Mouse (Mus musculus) c-Kit-positive CD71-negative TER-119-negative erythroid progenitor cells, embryonic 14.5 days (primary cell): Measurements from ENCODE around the gene Msrb1.
"Not testable (repeated sequence)": the region's sequence is repeated elsewhere in the genome, so short reads cannot be mapped to it uniquely, and the experiment has no call there.

ENCODE experiments used
- DNase-seq: peaks from one replicate; pipeline ENCODE4 v3.0.0-alpha.2; 2013; ENCODE audit warnings: low read depth

Gene Msrb1

DNA sequence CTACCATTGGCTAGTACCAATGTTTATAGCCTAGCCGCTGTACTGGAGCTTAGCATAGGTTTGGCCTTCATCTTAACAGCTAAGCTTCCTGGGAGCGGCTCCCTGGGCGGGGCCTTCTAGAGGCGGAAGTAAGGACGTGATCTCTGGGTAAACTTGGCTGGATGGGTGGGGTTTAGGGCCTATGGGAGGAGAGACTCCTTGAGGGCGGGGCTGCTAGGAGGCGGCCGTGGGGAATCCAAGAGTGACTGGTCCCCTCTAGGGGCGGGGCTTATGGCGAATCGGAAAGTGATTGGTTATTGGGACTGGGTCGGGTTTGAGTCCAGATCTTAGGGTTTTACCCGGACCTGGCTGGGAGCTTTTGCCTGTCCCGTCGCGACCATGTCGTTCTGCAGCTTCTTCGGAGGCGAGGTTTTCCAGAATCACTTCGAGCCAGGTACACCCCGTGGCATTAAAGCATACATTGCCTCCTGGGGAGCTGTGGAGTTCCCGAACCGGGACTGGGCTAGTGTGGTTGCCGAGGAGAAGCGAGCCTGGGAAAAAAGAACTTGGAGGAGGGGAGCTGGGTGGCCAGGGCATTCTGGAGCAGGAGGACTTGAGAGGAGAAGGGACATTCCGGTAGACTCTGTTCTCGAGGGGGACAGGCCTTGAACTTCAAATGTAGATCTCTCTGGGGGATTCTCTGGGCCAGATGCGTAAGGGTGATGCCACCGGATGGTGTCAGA is at the start of gene Msrb1:
Gene Msrb1, plus strand, starts transcription at position 313 of the 722 bp plus-strand sequence.
- DNase-seq = peak; percentile 99

DNA sequence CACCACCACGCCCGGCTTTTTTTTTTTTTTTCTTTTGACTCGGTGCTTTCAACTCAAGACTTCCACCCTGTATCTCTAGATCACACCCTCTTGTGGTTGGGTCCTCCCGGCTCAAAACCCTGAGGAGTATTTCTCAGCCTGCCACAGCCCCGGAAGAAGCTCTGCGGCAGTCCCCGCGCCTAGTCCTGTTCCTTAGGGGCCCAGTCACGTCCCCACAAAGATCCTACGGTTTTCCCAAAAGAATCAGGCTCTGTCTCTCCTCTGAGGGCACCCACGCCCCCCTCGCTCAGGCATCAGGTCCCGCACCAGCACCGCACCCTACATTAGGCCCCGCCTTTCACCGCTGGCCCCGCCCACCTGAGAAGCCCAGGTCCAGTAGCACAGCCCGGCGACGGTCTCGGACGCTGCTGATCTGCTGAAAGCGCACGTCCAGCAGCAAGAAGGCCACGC is 49.3 kb upstream of the Msrb1 start:
- no peak for DNase-seq

DNA sequence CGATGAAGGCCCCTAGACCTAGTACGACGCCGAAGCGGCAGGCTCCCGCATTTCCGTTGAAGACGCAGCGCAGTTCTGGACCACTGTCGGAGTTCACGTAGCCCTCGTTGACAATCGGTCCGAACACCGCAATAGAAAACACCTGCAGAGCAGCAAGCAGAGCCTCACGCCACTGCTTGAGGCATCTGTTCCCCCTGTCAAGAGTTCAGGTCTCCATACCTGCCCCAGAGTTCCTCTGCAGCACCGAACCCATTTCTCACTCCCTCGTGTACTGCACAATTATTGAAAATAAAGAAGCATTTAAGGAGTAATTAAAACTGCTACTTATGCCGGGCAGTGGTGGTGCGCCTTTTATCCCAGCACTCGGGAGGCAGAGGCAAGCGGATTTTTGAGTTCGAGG is 48.8 kb upstream of the Msrb1 start:
- DNase-seq = no peak

DNA sequence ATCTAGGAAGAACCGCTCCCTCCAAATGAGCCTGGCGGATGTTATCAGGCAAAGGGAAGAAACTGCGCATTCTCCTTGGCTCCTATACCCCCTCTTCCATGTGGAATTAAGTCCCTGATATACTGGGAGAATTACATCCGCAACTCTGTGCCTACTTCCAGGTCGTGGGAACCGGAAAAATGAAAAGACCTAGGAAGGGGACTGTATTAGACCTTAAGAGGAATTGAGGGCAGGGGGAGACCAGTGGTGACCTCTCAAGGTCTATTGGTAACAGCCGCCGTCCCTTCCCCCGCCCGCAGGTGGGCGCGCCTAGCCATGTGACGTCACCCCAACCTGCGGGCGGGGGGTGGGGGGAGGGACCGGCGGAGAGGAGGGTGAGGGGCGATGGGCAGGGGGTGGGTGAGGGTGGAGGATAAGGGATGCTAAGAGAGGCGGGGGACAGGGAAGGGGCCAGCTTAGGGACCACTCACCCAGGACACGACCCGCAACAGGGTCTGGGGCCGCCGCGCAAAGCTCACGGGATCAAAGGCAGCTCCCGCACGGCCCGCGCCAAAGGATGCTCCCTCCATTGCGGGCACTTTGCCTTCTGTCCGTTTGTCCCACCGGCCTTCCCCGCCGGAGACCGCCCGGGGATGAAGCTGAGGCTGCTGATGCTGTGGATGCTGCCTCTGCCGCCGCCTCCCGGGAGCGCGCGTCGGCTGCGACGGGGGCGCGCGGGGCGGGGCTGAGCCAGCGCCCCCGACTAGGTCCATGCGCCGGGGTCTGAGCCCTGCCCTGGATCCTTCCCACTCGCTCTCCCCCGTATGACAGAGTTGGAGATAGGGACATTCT is 47.0 kb upstream of the Msrb1 start, which contains the start of gene Syngr3:
Gene Syngr3, minus strand, starts transcription at position 705 of the 831 bp plus-strand sequence.
- no peak for DNase-seq

DNA sequence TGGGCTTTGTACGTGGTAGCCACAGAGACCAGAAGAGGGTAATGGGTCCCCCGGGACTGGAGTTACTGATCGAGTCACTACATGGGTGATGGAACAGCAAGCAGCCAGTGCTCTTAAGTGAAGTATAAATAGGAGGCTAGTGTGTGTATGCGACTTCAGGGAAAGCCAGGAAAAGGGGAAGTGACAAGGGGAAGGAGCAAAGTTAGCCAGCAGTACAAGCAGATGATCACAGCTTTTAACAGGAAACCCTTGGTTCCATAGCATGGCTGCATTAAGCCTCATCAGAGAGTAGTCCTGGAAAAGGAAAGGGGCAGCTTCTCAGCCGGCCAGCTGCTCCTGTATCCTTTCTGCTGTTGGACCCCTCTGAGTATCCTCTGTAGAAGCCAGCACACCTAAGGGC is 44.1 kb upstream of the Msrb1 start:
- DNase-seq = no peak

DNA sequence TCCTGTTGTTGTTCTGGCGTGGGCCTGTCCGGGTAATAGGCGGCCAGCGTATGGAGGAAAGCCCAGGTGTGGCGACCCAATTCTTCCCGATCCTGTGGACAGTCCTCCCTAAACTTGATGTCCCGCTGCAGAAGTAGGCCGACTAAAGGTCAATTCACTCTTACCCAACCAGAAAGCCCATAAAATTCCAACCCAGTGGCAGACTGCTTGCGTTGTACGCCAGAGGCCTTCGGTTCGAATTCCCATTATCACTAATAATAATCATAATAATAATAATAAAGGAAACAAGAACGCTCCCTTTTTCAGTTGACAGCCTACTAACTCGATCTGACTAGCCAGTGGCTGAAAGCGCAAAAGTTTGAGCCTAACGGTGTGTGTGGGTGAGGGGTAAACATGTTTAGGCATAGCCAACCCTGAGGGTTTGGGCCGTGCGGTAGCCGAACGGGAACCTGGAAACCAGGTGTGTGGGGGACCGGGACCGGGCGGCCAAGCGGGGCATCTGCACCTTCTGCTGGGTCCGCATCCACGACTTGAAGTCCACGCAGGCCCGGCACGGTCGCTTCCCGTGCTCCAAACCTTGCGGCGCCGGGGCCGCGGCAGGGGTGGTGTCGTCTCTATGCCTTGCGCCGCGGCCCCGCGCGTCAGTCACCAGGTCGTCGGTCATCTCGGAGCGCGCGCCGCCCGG is 41.0 kb upstream of the Msrb1 start:
- DNase-seq = no peak

DNA sequence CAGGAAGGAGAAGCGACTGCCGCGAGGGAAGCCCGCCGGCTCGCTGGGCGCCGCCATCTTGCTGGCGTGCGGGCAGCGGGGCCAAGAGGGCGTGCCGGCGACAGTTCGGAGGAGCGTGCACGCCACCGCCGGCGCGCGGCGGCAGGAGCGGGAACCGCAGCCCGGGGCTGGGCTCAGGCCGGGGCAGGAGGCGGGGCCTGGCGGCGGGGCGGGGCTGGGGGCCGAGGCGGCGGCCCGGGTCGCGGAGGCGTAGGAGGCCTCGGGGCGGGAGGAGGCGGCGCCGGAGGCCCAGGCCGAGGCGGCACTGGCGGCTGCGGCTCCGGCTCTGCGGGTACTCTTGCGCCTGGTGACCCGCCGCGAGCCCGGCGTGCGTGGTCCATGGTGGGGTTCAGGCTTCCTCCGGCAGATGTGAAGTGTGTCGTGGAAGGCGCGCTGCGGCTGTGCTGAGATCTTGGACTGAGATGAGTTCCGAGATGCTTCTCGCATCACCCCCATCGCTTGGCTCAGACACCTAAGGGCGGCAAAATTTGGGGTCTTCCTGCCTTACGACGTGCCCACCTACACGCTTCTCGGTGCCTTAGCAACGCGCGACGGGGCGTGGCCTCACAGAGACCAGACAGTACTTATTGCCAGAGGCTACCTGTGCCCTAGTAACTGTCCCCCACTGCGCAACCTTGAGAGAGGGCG is 40.3 kb upstream of the Msrb1 start, which contains the start of the genes Gfer and Noxo1:
Gene Gfer, minus strand, starts transcription at position 146 of the 687 bp plus-strand sequence.
Gene Noxo1, plus strand, starts transcription at position 224 of the 687 bp plus-strand sequence.
- peak; percentile 72 for DNase-seq

DNA sequence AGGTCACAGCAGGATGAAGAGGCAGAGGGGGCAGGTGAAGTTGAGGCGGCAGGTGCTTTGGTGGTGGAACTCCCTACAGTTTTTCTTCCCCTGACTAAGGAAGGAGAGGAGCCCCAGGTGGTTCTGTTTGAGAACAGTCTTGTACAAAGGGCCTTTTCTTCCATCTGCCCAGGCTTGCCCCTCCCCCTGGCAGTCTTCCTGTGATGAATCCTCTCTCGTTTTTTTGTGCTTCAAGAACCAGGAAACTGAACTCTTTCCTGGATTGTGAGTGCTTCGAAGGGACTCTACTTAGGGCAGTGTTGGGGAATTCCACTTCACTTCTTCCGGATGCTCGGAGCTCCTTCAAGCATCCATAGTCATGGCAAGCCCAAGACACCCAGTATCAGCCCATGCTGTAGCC is 38.5 kb upstream of the Msrb1 start:
- DNase-seq = no peak

DNA sequence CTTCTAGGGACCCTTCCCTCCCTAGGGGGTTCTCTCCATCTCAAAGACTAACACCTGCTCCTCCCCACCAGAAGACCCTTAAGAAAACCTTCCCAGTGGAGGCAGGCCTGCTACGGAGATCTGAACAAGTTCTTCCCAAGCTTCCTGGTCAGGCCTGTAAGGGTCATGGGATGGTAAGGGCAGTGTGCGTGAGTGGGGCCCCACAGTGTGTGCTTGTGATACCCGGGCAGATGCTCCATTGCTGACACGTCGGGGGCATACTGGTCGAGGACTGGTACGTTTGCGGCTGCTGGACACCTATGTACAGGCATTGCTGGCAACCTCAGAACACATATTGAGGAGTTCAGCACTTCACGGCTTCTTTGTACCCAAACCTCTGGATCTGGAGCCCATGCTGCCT is 37.7 kb upstream of the Msrb1 start:
- no peak for DNase-seq

DNA sequence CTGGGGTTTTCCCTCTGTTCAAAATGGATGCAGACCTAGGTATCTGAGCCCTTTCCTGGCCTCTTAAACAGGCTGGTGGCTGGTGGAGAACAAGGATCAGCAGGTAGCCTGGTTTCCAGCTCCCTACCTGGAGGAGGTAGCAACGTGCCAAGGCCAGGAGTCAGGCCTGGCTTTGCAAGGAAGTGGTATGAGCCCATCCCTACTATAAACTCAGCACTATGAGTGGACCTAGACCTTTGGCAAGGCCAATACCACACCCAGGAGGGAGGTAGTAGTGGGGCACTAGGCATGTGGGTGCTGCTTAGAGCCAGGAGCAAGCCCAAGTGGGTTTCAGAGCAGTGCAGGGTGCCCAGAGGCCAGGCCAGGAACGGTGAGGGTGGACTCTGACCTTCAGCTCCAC is 37.0 kb upstream of the Msrb1 start:
- no peak for DNase-seq

DNA sequence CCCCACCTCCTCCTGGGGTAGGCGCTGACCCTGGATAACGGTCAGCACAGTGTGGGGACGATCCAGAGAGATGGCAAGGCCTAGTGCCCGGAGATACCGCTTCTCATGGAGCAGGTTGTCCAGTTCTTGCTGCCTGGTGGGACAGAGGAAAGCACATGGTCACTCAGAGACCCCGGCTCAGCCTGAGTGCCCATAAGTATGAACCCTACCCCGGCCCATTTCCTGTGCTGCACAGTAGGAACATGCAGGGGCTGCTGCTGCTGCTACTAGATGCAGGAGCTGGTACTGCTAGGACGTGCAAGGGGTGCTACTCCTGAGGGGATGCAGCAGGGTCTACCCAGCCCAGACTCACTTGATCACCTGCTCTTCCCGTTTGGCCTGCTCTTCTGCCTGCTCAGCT is 35.2 kb upstream of the Msrb1 start:
- no peak for DNase-seq

DNA sequence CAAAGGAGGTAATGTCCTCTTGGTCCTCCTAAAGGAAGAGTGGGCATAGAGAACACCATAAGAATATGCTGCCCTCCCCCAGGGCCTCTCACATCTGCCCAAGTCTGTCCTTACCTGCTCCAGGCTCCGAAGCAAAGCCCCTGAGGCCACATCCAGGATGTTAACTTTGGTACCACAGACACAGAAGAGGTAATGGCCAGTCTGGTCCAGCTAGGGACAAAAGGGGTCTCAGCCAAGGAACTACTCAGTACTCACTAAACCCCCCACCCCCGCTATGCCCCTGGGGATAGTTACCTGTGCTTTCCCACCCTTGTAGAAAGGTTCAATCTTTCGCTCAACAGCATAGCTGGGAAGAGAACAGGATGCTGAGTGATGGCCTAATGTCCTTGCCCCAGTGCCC is 30.6 kb upstream of the Msrb1 start:
- DNase-seq = no peak

DNA sequence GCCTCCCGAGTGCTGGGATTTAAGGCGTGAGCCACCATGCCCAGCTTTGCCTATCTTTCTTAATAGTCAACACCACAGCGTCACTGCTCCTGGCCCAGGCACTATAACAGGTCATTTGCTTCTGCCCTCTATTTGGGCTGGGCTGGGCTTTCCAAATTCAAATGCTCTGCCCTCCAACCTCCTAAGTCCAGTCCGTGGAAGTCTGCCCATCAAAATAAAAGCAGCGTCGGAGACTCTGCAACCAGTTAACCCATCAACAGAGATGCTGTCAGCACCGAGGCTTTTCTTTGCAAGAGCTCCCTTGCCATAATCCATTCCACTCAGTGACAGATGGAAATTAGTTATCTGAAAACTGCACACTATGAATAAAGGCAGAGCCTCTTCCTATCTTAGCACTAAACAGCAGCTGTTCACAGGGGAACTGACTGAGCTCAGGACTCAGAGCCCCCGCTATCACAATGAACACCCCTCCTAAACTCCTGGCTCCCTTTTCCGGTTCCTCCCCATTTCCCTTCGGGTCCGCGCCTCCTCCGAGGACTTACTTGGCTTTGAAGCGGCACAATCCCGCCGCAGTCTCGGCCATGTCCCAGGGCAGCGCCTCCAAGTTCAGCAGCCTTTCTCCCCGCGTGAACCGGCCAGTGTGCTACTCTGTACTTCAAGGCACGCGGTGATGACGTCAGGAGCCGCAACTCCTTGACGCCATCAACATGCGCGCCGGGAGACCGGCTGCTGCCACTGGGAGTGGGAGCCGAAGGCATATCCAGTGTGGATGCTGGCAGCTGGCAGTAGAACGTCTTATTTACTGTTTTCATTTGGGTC is 29.3 kb upstream of the Msrb1 start, which contains the start of gene Tbl3:
Gene Tbl3, minus strand, starts transcription at position 679 of the 819 bp plus-strand sequence.
- peak; percentile 89 for DNase-seq

DNA sequence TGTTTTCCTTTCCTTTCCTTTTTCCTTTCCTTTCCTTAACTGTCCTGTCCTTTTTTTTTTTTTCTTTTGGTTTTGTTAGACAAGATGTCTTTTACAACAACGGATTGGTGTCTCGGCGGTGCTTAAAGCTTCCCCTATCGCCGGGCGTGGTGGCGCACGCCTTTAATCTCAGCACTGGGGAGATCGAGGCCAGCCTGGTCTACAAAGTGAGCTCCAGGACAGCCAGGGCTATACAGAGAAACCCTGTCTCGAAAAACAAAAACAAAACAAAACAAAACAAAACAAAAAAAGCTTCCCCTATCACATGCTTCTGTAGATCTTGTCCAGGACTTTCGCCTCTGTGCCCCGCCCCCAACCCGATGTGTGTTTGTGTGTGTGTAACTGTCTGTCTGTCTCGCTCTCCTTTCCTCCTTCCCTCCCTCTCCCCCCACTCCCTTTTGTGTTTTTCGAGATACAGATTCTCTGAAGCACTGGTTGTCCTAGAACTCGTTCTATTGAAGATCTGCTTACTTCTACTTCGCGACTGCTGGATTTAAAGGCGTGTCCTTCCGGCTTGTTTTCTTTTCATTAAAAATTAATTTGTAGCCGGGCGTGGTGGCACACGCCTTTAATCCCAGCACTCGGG is 28.5 kb upstream of the Msrb1 start:
- DNase-seq = no peak

DNA sequence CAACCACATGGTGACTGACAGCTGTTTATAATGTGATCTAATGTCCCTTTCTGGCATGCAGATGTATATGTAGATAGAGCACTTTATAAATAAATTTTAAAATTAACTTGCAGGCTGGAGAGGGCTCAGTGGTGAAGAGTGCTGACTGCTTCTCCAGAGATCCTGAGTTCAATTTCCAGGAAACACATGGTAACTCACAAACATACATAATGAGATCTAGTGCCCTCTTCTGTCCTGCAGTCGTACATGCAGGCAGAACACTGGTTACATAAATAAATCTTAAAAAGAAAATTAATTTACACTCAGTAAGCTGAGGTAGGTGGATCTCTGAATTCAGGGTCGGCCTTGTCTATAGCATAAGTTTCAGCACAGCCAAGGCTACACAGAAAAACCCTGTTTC is 27.8 kb upstream of the Msrb1 start:
- no peak for DNase-seq

DNA sequence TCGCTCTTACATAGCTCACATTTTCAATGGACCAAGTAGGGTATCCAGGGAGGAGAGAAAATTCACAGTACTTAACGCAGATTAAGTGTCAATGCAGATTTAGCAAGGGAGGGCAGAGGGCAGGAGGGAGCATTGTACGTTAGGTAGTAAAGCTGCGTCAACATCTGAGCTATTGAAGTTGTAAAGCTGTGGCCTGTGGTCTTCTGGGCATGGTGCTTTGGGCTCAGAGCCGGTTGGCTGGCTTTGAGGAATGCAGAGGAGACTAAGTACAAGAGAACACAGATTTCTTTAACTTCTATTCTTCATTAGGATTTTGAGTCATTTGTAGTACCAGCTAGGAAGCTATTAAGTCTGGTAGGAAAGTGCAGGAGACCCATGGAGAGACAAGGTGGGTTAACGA is 20.9 kb upstream of the Msrb1 start:
- no peak for DNase-seq

DNA sequence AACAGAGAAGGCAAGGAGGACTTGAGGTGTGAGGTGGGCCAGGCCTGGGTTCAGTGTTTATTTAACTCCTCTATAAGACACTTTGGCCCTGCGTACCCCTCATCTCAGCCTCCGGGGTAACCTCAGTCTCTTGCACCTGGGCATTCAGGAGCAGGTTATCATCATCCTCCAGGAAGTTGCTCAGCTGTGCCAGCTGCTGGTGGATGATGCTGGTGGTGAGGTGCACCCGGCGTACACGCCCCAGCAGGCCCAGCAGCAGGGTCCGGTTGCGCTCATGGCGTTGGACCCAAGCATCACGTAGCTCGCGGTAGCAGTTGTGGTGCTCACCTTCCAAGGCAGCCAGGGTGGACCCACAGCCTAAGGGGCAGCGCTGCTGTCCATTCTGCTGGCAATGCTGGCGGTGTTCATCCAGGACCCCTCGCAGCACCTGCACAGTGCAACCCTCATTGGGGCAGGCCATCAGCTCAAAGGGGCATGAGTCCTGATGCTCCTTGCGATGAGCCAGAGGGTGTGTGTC is 20.2 kb upstream of the Msrb1 start:
- DNase-seq = no peak

DNA sequence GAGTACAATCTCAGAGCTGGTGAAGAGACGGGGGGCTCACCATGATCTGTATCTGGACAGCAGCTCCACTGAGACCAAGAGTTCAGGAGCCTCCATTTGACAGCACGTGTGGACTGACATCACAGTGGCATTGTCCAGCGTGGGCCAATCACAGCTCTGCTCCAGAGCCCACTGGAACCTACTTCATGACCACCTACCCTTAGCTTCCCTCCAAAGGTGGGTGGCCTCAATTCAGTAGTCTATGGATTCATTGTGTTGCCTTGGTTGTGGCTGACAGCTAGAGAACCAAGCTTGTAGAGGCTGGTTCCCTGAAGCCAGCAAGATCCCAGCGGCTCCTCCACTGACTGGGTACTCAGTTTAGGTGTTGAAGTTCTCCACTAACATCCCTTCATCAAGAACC is 18.5 kb upstream of the Msrb1 start, which contains the start of the genes Rnf151 and Rps2:
Gene Rnf151, minus strand, starts transcription at position 121 of the 400 bp plus-strand sequence.
Gene Rps2, plus strand, starts transcription at position 174 of the 400 bp plus-strand sequence.
- DNase-seq = no peak

DNA sequence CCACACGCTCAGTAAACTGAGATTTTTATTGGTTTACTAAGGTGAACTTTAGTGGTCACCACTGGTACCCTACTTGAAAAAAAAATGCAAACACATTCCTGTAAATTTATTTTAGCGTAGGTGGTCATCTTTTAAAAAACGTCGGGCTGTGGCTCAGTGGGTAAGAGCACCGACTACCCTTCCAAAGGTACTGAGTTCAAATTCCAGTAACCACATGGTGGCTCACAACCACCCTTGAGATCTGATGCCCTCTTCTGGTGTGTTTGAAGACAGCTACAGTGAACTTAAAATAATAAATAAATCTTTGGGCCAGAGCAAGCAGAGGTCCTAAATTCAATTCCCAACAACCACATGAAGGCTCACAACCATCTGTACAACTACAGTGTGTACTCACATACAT is 17.5 kb upstream of the Msrb1 start:
- DNase-seq = not testable (repeated sequence)
